Mouse (Mus musculus): ENCODE measurements around the gene Cdk14. TPM values are rescaled to one million over a fixed set of nuclear protein-coding genes. Genes with fewer than 3 reads are reported as not detected.

The Cdk14 gene
- polyA plus RNA-seq, 1 experiment from 2014 or later: 21.8 TPM

- Histone ChIP-seq H3K9me3 (ENCODE audit: control insufficient read depth, low read length) (no peaks in the 10 kb centered on the region), H3K36me3 (ENCODE audit: control insufficient read depth, insufficient read depth, low read length) (no peaks in the 10 kb centered on the region), H3K4me3 (ENCODE audit: control insufficient read depth in 1 of 2, insufficient read depth in 1 of 2, low read depth in 1 of 2, low read length in 2 of 2) (no peak overlapping the region), H3K27ac (replicated peaks in 1 of 2; ENCODE audit: control insufficient read depth in 1 of 2, insufficient read depth in 1 of 2, low read depth in 2 of 2, low read length in 2 of 2) (no peak overlapping the region; a peak in 1 of 4 replicates), H3K4me1 (ENCODE audit: control insufficient read depth in 2 of 2, insufficient read depth in 2 of 2, low read length in 2 of 2) (peaks cover 5 to 10% of the 10 kb centered on the region in 2 experiments; a peak in 3 of 4 replicates), H3K9ac (ENCODE audit: low read length) (no peak overlapping the region), H3K4me2 (ENCODE audit: low read length) (0 out of 2 replicates have a peak overlapping the region, but pooled peaks have one; percentile 6), H3K27me3 (ENCODE audit: control insufficient read depth, insufficient read depth, low read length) (no peaks in the 10 kb centered on the region)
- no peak for ATAC-seq (ENCODE audit: insufficient number of reproducible peaks, insufficient read depth, low FRiP score, low read depth)
- 32% methylated on average over 4 of the region's 4 CpGs for WGBS
These were observed 363.8 kb downstream of the Cdk14 start for GRCm38 (mm10) chr5:5056102-5056883.

- H3K27me3 ChIP-seq (ENCODE audit: control insufficient read depth, insufficient read depth, low read length): no peaks in the 10 kb centered on the region
- H3K4me1 ChIP-seq (ENCODE audit: control insufficient read depth in 2 of 2, insufficient read depth in 2 of 2, low read length in 2 of 2): peaks cover 5 to 10% of the 10 kb centered on the region in 2 experiments; a peak in 3 of 4 replicates
- no peaks in the 10 kb centered on the region for H3K36me3 ChIP-seq (ENCODE audit: control insufficient read depth, insufficient read depth, low read length)
- no peak overlapping the region for H3K9ac ChIP-seq (ENCODE audit: low read length)
- no peak overlapping the region for H3K4me3 ChIP-seq (ENCODE audit: control insufficient read depth in 1 of 2, insufficient read depth in 1 of 2, low read depth in 1 of 2, low read length in 2 of 2)
- no peak for ATAC-seq (ENCODE audit: insufficient number of reproducible peaks, insufficient read depth, low FRiP score, low read depth)
- H3K27ac ChIP-seq (replicated peaks in 1 of 2; ENCODE audit: control insufficient read depth in 1 of 2, insufficient read depth in 1 of 2, low read depth in 2 of 2, low read length in 2 of 2): no peak overlapping the region
- WGBS: 32% methylated on average over 1 of the region's 1 CpGs
- H3K4me2 ChIP-seq (ENCODE audit: low read length): no peak overlapping the region
- H3K9me3 ChIP-seq (ENCODE audit: control insufficient read depth, low read length): no peaks in the 10 kb centered on the region
These were observed 364.6 kb downstream of the Cdk14 start for GRCm38 (mm10) chr5:5055494-5055893.

GRCm38 (mm10) chr5:5054270-5054669 lies 365.8 kb downstream of the Cdk14 start:
- no peak overlapping the region for H3K4me3 ChIP-seq (ENCODE audit: control insufficient read depth in 1 of 2, insufficient read depth in 1 of 2, low read depth in 1 of 2, low read length in 2 of 2)
- H3K4me1 ChIP-seq (ENCODE audit: control insufficient read depth in 2 of 2, insufficient read depth in 2 of 2, low read length in 2 of 2): peaks cover 5 to 10% of the 10 kb centered on the region in 2 experiments; a peak in 3 of 4 replicates
- H3K9me3 ChIP-seq (ENCODE audit: control insufficient read depth, low read length): no peaks in the 10 kb centered on the region
- no peak overlapping the region for H3K27ac ChIP-seq (replicated peaks in 1 of 2; ENCODE audit: control insufficient read depth in 1 of 2, insufficient read depth in 1 of 2, low read depth in 2 of 2, low read length in 2 of 2)
- no peak for ATAC-seq (ENCODE audit: insufficient number of reproducible peaks, insufficient read depth, low FRiP score, low read depth)
- H3K27me3 ChIP-seq (ENCODE audit: control insufficient read depth, insufficient read depth, low read length): no peaks in the 10 kb centered on the region
- H3K9ac ChIP-seq (ENCODE audit: low read length): no peak overlapping the region
- H3K4me2 ChIP-seq (ENCODE audit: low read length): no peak overlapping the region
- H3K36me3 ChIP-seq (ENCODE audit: control insufficient read depth, insufficient read depth, low read length): no peaks in the 10 kb centered on the region
- WGBS: 8% methylated on average over 1 of the region's 1 CpGs

- 86% methylated on average over 5 of the region's 5 CpGs for WGBS
- Histone ChIP-seq H3K27ac (replicated peaks in 1 of 2; ENCODE audit: control insufficient read depth in 1 of 2, insufficient read depth in 1 of 2, low read depth in 2 of 2, low read length in 2 of 2) (no peak overlapping the region), H3K9me3 (ENCODE audit: control insufficient read depth, low read length) (no peaks in the 10 kb centered on the region), H3K4me3 (ENCODE audit: control insufficient read depth in 1 of 2, insufficient read depth in 1 of 2, low read depth in 1 of 2, low read length in 2 of 2) (no peak overlapping the region), H3K27me3 (ENCODE audit: control insufficient read depth, insufficient read depth, low read length) (no peaks in the 10 kb centered on the region), H3K4me1 (ENCODE audit: control insufficient read depth in 2 of 2, insufficient read depth in 2 of 2, low read length in 2 of 2) (no peaks in the 10 kb centered on the region), H3K9ac (ENCODE audit: low read length) (no peak overlapping the region), H3K36me3 (ENCODE audit: control insufficient read depth, insufficient read depth, low read length) (no peaks in the 10 kb centered on the region), H3K4me2 (ENCODE audit: low read length) (no peak overlapping the region)
- no peak for ATAC-seq (ENCODE audit: insufficient number of reproducible peaks, insufficient read depth, low FRiP score, low read depth)
These were observed 375.8 kb downstream of the Cdk14 start for GRCm38 (mm10) chr5:5044326-5044725.

GRCm38 (mm10) chr5:5042735-5043134 lies 377.4 kb downstream of the Cdk14 start:
- no peak for ATAC-seq (ENCODE audit: insufficient number of reproducible peaks, insufficient read depth, low FRiP score, low read depth)
- Histone ChIP-seq H3K27me3 (ENCODE audit: control insufficient read depth, insufficient read depth, low read length) (no peaks in the 10 kb centered on the region), H3K9me3 (ENCODE audit: control insufficient read depth, low read length) (no peaks in the 10 kb centered on the region), H3K4me1 (ENCODE audit: control insufficient read depth in 2 of 2, insufficient read depth in 2 of 2, low read length in 2 of 2) (no peaks in the 10 kb centered on the region), H3K27ac (replicated peaks in 1 of 2; ENCODE audit: control insufficient read depth in 1 of 2, insufficient read depth in 1 of 2, low read depth in 2 of 2, low read length in 2 of 2) (no peak overlapping the region), H3K36me3 (ENCODE audit: control insufficient read depth, insufficient read depth, low read length) (no peaks in the 10 kb centered on the region), H3K9ac (ENCODE audit: low read length) (no peak overlapping the region), H3K4me2 (ENCODE audit: low read length) (no peak overlapping the region), H3K4me3 (ENCODE audit: control insufficient read depth in 1 of 2, insufficient read depth in 1 of 2, low read depth in 1 of 2, low read length in 2 of 2) (no peak overlapping the region)
- WGBS: 97% methylated on average over 1 of the region's 1 CpGs

GRCm38 (mm10) chr5:5041480-5041879 lies 378.6 kb downstream of the Cdk14 start:
- Histone ChIP-seq H3K27me3 (ENCODE audit: control insufficient read depth, insufficient read depth, low read length) (no peaks in the 10 kb centered on the region), H3K4me3 (ENCODE audit: control insufficient read depth in 1 of 2, insufficient read depth in 1 of 2, low read depth in 1 of 2, low read length in 2 of 2) (no peak overlapping the region), H3K9me3 (ENCODE audit: control insufficient read depth, low read length) (no peaks in the 10 kb centered on the region), H3K9ac (ENCODE audit: low read length) (no peak overlapping the region), H3K4me1 (ENCODE audit: control insufficient read depth in 2 of 2, insufficient read depth in 2 of 2, low read length in 2 of 2) (no peaks in the 10 kb centered on the region), H3K36me3 (ENCODE audit: control insufficient read depth, insufficient read depth, low read length) (no peaks in the 10 kb centered on the region), H3K27ac (replicated peaks in 1 of 2; ENCODE audit: control insufficient read depth in 1 of 2, insufficient read depth in 1 of 2, low read depth in 2 of 2, low read length in 2 of 2) (no peak overlapping the region), H3K4me2 (ENCODE audit: low read length) (no peak overlapping the region)
- 81% methylated on average over 4 of the region's 4 CpGs for WGBS
- no peak for ATAC-seq (ENCODE audit: insufficient number of reproducible peaks, insufficient read depth, low FRiP score, low read depth)

GRCm38 (mm10) chr5:5039700-5040284 lies 380.3 kb downstream of the Cdk14 start:
- H3K9me3 ChIP-seq (ENCODE audit: control insufficient read depth, low read length): no peaks in the 10 kb centered on the region
- H3K9ac ChIP-seq (ENCODE audit: low read length): no peak overlapping the region
- WGBS: 79% methylated on average over 4 of the region's 4 CpGs
- no peak overlapping the region for H3K27ac ChIP-seq (replicated peaks in 1 of 2; ENCODE audit: control insufficient read depth in 1 of 2, insufficient read depth in 1 of 2, low read depth in 2 of 2, low read length in 2 of 2)
- no peak overlapping the region for H3K4me3 ChIP-seq (ENCODE audit: control insufficient read depth in 1 of 2, insufficient read depth in 1 of 2, low read depth in 1 of 2, low read length in 2 of 2)
- H3K36me3 ChIP-seq (ENCODE audit: control insufficient read depth, insufficient read depth, low read length): no peaks in the 10 kb centered on the region
- ATAC-seq (ENCODE audit: insufficient number of reproducible peaks, insufficient read depth, low FRiP score, low read depth): no peak
- H3K27me3 ChIP-seq (ENCODE audit: control insufficient read depth, insufficient read depth, low read length): no peaks in the 10 kb centered on the region
- H3K4me1 ChIP-seq (ENCODE audit: control insufficient read depth in 2 of 2, insufficient read depth in 2 of 2, low read length in 2 of 2): no peaks in the 10 kb centered on the region
- no peak overlapping the region for H3K4me2 ChIP-seq (ENCODE audit: low read length)

Data from heart, embryonic 14.5 days (tissue).